Mouse (Mus musculus) bone marrow macrophage, adult 2 months (primary cell): ENCODE measurements around the gene Itga9.

Experiments used
- CTCF ChIP-seq: IDR thresholded peaks from 2 replicates; pipeline ENCODE4 v1.5.1; 2012; ENCODE audit warnings: low read depth, mild to moderate bottlenecking, low read length, moderate library complexity
- POLR2A ChIP-seq: IDR thresholded peaks from 2 replicates; pipeline ENCODE4 v1.6.1; 2012; ENCODE audit warnings: mild to moderate bottlenecking, low read depth, low read length, borderline replicate concordance

DNA sequence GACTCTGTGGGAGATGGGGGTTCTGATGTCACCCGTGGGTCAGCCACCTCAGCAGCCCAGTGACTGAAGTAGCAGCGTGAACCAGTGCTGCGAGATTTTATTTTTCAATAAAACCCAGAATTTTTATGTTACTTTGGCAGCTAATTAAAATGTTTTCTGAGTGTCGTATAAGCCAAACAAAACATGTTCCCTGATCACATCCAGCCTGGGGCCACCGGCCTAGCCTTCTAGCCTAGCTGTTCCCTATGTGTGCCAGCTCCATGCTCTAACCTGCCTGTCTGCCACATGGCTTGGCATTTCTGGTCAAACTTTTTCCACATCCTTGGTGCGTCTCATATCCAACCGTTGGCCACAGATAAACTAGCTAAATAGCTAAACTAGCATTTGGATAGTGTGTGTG lies 205.7 kb downstream of the Itga9 start:
- no peak for TF ChIP-seq CTCF
- no peak for TF ChIP-seq POLR2A
